Comparison of ENCODE assay signal across 23 mouse cellular contexts in the genomic region with DNA sequence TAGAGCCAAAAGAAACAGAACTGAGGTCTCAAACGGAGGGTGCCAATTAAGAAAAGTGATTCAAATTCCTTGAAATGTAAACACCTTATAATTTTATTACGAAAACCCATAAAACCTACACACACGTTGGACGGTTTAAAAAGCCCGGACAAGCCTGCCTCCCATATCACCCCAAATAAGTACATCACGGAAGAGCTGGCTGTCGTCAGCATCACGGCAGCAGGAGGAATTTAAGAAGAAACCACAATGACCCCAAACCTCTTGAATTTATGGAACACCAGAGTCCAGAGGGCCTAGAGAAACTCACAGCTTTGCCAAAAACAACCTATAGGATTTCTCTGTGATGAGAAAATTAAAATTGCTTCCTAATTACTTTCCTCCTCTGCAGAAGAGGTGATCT. TPM values are rescaled to one million over a fixed set of nuclear protein-coding genes. Genes with fewer than 3 reads are reported as not detected.
DNase-seq lines count a peak whose midpoint lies in the region; ATAC-seq and TF ChIP-seq lines count a peak whose summit lies in the region.
"Had no signal": no experiment of that assay in that cellular context is flagged by ENCODE, and none has a peak within 500 bp of the region (broad histone marks: within the 10 kb centered on the region; RNA-seq: fewer than 3 reads in every experiment).

No protein-coding gene starts in this region.

- peak; percentile 50 for DNase-seq in NIH3T3 (ENCODE audit: low read depth)
- DNase-seq in gastrocnemius, postnatal 10 days = no peak
- no peak for DNase-seq in thymus, postnatal 25 days
- DNase-seq: cerebellum, adult 11 months; cerebellum, postnatal 10 days; gastrocnemius, postnatal 36 days; kidney, adult 11 months; kidney, postnatal 36 days; lung, postnatal 10 days; right cerebral cortex, adult 18-20 months; thymus, postnatal 14 days had no signal

- ATAC-seq in intestine, embryonic 16.5 days = no peak
- no peak for ATAC-seq in intestine, postnatal 0 days
- no peak for ATAC-seq in embryonic facial prominence, embryonic 13.5 days (ENCODE audit: insufficient number of reproducible peaks, insufficient read depth, low FRiP score, low TSS enrichment, low read depth)
- no peak for ATAC-seq in limb, embryonic 15.5 days (ENCODE audit: insufficient number of reproducible peaks, low FRiP score, low TSS enrichment, low read depth)
- ATAC-seq: forebrain, embryonic 16.5 days; Patski had no signal

- H3K4me2 ChIP-seq in intestine, embryonic 16.5 days (ENCODE audit: low read depth, low read length) = no peak overlapping the region
- no peak overlapping the region for H3K4me2 ChIP-seq in intestine, postnatal 0 days (replicated peaks; ENCODE audit: low read depth)
- H3K4me2 ChIP-seq in embryonic facial prominence, embryonic 13.5 days = peak overlapping the region; percentile 14; the same call in 1 of the 2 replicates
- H3K4me2 ChIP-seq in limb, embryonic 15.5 days = 0 out of 2 replicates have a peak overlapping the region, but pooled peaks have one; percentile 17
- H3K4me2 ChIP-seq: hindbrain, embryonic 15.5 days; midbrain, embryonic 12.5 days; neural tube, embryonic 15.5 days had no signal

- H3K9me3 ChIP-seq in intestine, embryonic 16.5 days (ENCODE audit: control insufficient read depth, low read length) = no peaks in the 10 kb centered on the region
- no peaks in the 10 kb centered on the region for H3K9me3 ChIP-seq in intestine, postnatal 0 days (ENCODE audit: control insufficient read depth)
- H3K9me3 ChIP-seq in embryonic facial prominence, embryonic 13.5 days = no peaks in the 10 kb centered on the region
- no peaks in the 10 kb centered on the region for H3K9me3 ChIP-seq in limb, embryonic 15.5 days
- H3K9me3 ChIP-seq: forebrain, embryonic 10.5 days; hindbrain, embryonic 15.5 days; midbrain, embryonic 12.5 days; neural tube, embryonic 15.5 days had no signal

- H3K9ac ChIP-seq in intestine, embryonic 16.5 days (ENCODE audit: low read depth, low read length) = no peak overlapping the region
- H3K9ac ChIP-seq in intestine, postnatal 0 days (ENCODE audit: low read depth, low read length) = no peak overlapping the region
- no peak overlapping the region for H3K9ac ChIP-seq in embryonic facial prominence, embryonic 13.5 days
- H3K9ac ChIP-seq in limb, embryonic 15.5 days = no peak overlapping the region
- H3K9ac ChIP-seq: hindbrain, embryonic 15.5 days; midbrain, embryonic 12.5 days; neural tube, embryonic 15.5 days had no signal

- H3K27ac ChIP-seq in intestine, embryonic 16.5 days (ENCODE audit: low read length) = peak overlapping the region; percentile 24; the same call in 1 of the 2 replicates
- H3K27ac ChIP-seq in intestine, postnatal 0 days (ENCODE audit: low read depth, low read length) = no peak overlapping the region
- H3K27ac ChIP-seq in embryonic facial prominence, embryonic 13.5 days = no peak overlapping the region; the same call in 1 of the 2 replicates
- H3K27ac ChIP-seq in limb, embryonic 15.5 days = no peak overlapping the region
- H3K27ac ChIP-seq: forebrain, embryonic 10.5 days; hindbrain, embryonic 15.5 days; midbrain, embryonic 12.5 days; neural tube, embryonic 15.5 days had no signal

- no peaks in the 10 kb centered on the region for H3K36me3 ChIP-seq in intestine, embryonic 16.5 days (ENCODE audit: control insufficient read depth, insufficient read depth, low read length)
- no peaks in the 10 kb centered on the region; the same call in 1 of the 2 replicates for H3K36me3 ChIP-seq in intestine, postnatal 0 days (ENCODE audit: control insufficient read depth, insufficient read depth)
- no peaks in the 10 kb centered on the region for H3K36me3 ChIP-seq in embryonic facial prominence, embryonic 13.5 days
- H3K36me3 ChIP-seq in limb, embryonic 15.5 days = no peaks in the 10 kb centered on the region
- H3K36me3 ChIP-seq: hindbrain, embryonic 15.5 days; midbrain, embryonic 12.5 days; neural tube, embryonic 15.5 days had no signal

- TF ChIP-seq CTCF in intestine, postnatal 0 days (IDR thresholded peaks at IDR 0.05; ENCODE audit: low read depth) = no peak

- H3K4me3 ChIP-seq in intestine, embryonic 16.5 days (ENCODE audit: low read length) = no peak overlapping the region
- no peak overlapping the region for H3K4me3 ChIP-seq in intestine, postnatal 0 days (ENCODE audit: low read depth, low read length)
- H3K4me3 ChIP-seq in embryonic facial prominence, embryonic 13.5 days = no peak overlapping the region
- H3K4me3 ChIP-seq in limb, embryonic 15.5 days = no peak overlapping the region
- H3K4me3 ChIP-seq: forebrain, embryonic 10.5 days; hindbrain, embryonic 15.5 days; midbrain, embryonic 12.5 days; neural tube, embryonic 15.5 days had no signal

- peaks cover 55% of the 10 kb centered on the region for H3K4me1 ChIP-seq in intestine, embryonic 16.5 days (ENCODE audit: control insufficient read depth, insufficient read depth, low read length)
- H3K4me1 ChIP-seq in intestine, postnatal 0 days (replicated peaks; ENCODE audit: control insufficient read depth, insufficient read depth, low read length) = peaks cover 20% of the 10 kb centered on the region
- H3K4me1 ChIP-seq in embryonic facial prominence, embryonic 13.5 days = peaks cover 82% of the 10 kb centered on the region
- peaks cover 63% of the 10 kb centered on the region for H3K4me1 ChIP-seq in limb, embryonic 15.5 days
- H3K4me1 ChIP-seq: midbrain, embryonic 12.5 days; neural tube, embryonic 15.5 days had no signal

- no peaks in the 10 kb centered on the region for H3K27me3 ChIP-seq in intestine, embryonic 16.5 days (replicated peaks; ENCODE audit: control insufficient read depth, insufficient read depth, low read length)
- H3K27me3 ChIP-seq in intestine, postnatal 0 days (replicated peaks; ENCODE audit: control insufficient read depth, insufficient read depth, low read length) = no peaks in the 10 kb centered on the region
- no peaks in the 10 kb centered on the region for H3K27me3 ChIP-seq in embryonic facial prominence, embryonic 13.5 days
- no peaks in the 10 kb centered on the region for H3K27me3 ChIP-seq in limb, embryonic 15.5 days
- H3K27me3 ChIP-seq: hindbrain, embryonic 15.5 days; midbrain, embryonic 12.5 days; neural tube, embryonic 15.5 days had no signal

- WGBS in intestine, embryonic 16.5 days = 46% methylated on average over 8 of the region's 8 CpGs
- WGBS in intestine, postnatal 0 days = 56% methylated on average over 8 of the region's 8 CpGs
- 43% methylated on average over 8 of the region's 8 CpGs for WGBS in embryonic facial prominence, embryonic 13.5 days
- 33% methylated on average over 8 of the region's 8 CpGs for WGBS in limb, embryonic 15.5 days

RNA-seq across cellular contexts. Expression of gene Ror2, which starts 27.0 kb away (rescaled TPM):
- 12.5 and 13.5 TPM in 2 replicates for polyA plus RNA-seq in intestine, embryonic 16.5 days (2015; fragmentation: Nextera tagmentation; extraction: Ambion mirVana)
- 8.3 and 9.8 TPM in 2 replicates for polyA plus RNA-seq in intestine, postnatal 0 days (2015; fragmentation: Nextera tagmentation; extraction: Ambion mirVana)
- polyA plus RNA-seq in embryonic facial prominence, embryonic 13.5 days (2015; fragmentation: Nextera tagmentation; extraction: Ambion mirVana) = 25.8 and 27.4 TPM in 2 replicates
- 17.4 and 21.7 TPM in 2 replicates for polyA plus RNA-seq in limb, embryonic 15.5 days (2015; fragmentation: Nextera tagmentation; extraction: Ambion mirVana)
- total RNA-seq in gastrocnemius, postnatal 10 days (2021) = 1 to 10 TPM; 3.3 to 4.6 TPM
- total RNA-seq: liver, adult 2 months; megakaryocyte progenitor cell, adult 5-6 weeks had no signal
- polyA plus RNA-seq: Patski had no signal

Comparison
In these comparisons a context has a peak if more than half of its experiments do, and no peak if none do; other contexts are left out.
1. H3K4me2 ChIP-seq: peak in embryonic facial prominence, embryonic 13.5 days (single experiment) and limb, embryonic 15.5 days (single experiment); none in intestine, embryonic 16.5 days (single experiment) and intestine, postnatal 0 days (single experiment).